Mouse (Mus musculus) kidney, adult 2 months (tissue): ENCODE measurements around the gene Slc35d1. TPM values are rescaled to one million over a fixed set of nuclear protein-coding genes. Genes with fewer than 3 reads are reported as not detected.

Experiments
- DNase-seq: peaks from one replicate; pipeline ENCODE4 v3.0.0; 2021
- H3K27ac ChIP-seq: fragments of 200-500 bp; 2 replicates; pipeline ENCODE4 v1.5.1; 2012; ENCODE audit warnings: low read depth, low read length, control low read depth, inconsistent platforms; ENCODE audit not compliant: insufficient read depth
- H3K27me3 ChIP-seq: fragments of 200-500 bp; replicated peaks from 2 replicates; pipeline ENCODE4 v1.6.1; 2012; ENCODE audit warnings: mild to moderate bottlenecking, moderate library complexity, low read length, inconsistent platforms; ENCODE audit not compliant: control insufficient read depth, insufficient read depth
- H3K36me3 ChIP-seq: fragments of 200-500 bp; 2 replicates; pipeline ENCODE4 v1.6.1; 2012; ENCODE audit warnings: mild to moderate bottlenecking, moderate library complexity, low read length, inconsistent platforms; ENCODE audit not compliant: control insufficient read depth, insufficient read depth
- H3K4me1 ChIP-seq: fragments of 200-500 bp; 2 replicates; pipeline ENCODE4 v1.6.1; 2011; ENCODE audit warnings: low read length; ENCODE audit not compliant: control insufficient read depth, insufficient read depth
- H3K4me3 ChIP-seq: fragments of 200-500 bp; 2 replicates; pipeline ENCODE4 v1.5.1; 2011; ENCODE audit warnings: mild to moderate bottlenecking, low read depth, low read length, control low read depth; ENCODE audit not compliant: insufficient read depth
- CTCF ChIP-seq: fragments of 200-500 bp; conservative IDR thresholded peaks from 2 replicates; pipeline ENCODE4 v1.5.1; 2011; ENCODE audit warnings: low read depth, mild to moderate bottlenecking, control low read depth, low read length, moderate library complexity, mixed read lengths; ENCODE audit not compliant: insufficient read depth, insufficient read length
- POLR2A ChIP-seq: fragments of 200-500 bp; IDR thresholded peaks from one replicate; pipeline ENCODE4 v1.6.1; 2011; ENCODE audit warnings: low read depth, low read length, control low read depth
- WGBS: fragments of 180-500 bp; shearing (Covaris S2); methylation state at CpG from one replicate; pipeline ENCODE4 v1.1.7; 2018; 5-methylcytosine and 5-hydroxymethylcytosine counted together
- polyA plus RNA-seq: library from polyadenylated mRNA; depleted of rRNA; stranded (reverse); fragments of >200 nt; gene quantifications from 2 replicates; pipeline ENCODE4 v1.2.3, GENCODE M21; 2012; rRNA removed

Gene Slc35d1
- polyA plus RNA-seq, 1 experiment: 15.9 TPM

DNA sequence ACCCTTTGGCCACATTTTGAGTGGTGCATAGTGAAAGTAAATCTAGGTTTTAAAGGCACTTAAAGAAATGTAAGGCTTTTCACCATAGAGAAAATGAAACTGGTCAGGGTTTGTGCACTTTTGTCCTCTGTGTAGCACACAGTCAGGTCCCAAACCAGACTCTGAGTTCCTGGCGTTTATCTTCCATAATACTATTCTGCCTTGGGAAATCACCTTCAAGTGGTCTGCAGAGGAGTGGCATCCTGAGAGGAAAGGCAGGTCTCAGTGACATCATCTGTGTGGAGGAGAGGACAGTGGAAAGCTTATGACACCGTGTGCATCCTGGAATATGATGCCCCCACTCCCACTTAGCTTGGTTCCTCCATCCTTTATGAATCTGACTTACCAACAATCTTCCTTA is 91.9 kb downstream of the Slc35d1 start:
- H3K4me3 ChIP-seq: no peak overlapping the region
- no peak overlapping the region for H3K27ac ChIP-seq
- 25% methylated on average over 2 of the region's 2 CpGs for WGBS
- TF ChIP-seq POLR2A: no peak
- no peak for TF ChIP-seq CTCF
- no peaks in the 10 kb centered on the region for H3K27me3 ChIP-seq
- peaks cover 12% of the 10 kb centered on the region; the same call in 1 of the 2 replicates for H3K4me1 ChIP-seq
- no peak for DNase-seq
- no peaks in the 10 kb centered on the region for H3K36me3 ChIP-seq

GRCm38 (mm10) chr4:103120874-103121389 is 94.0 kb downstream of the Slc35d1 start:
- Histone ChIP-seq H3K36me3 (no peaks in the 10 kb centered on the region), H3K27ac (no peak overlapping the region), H3K27me3 (no peaks in the 10 kb centered on the region), H3K4me3 (no peak overlapping the region), H3K4me1 (peaks cover 12% of the 10 kb centered on the region; the same call in 1 of the 2 replicates)
- TF ChIP-seq CTCF (no peak), POLR2A (no peak)
- WGBS: 67% methylated on average over 9 of the region's 9 CpGs
- DNase-seq: no peak

Other genes with a start within 250 kb of the Slc35d1 start
- 0.23 TPM in 1 of 2 replicates, not detected in the other for gene Tctex1d1, start 236.6 kb downstream of the Slc35d1 start, polyA plus RNA-seq
- 0.75 TPM in 1 of 2 replicates, not detected in the other for gene Insl5, start 188.3 kb downstream of the Slc35d1 start, polyA plus RNA-seq
- gene Mier1, start 100.8 kb downstream of the Slc35d1 start, polyA plus RNA-seq: 8.9 and 10.6 TPM in 2 replicates
- gene Wdr78, start 100.6 kb downstream of the Slc35d1 start, polyA plus RNA-seq: 1.7 and 1.8 TPM in 2 replicates
- not detected in 2 replicates for gene 4921539E11Rik, start 75.7 kb upstream of the Slc35d1 start, polyA plus RNA-seq
- 17.5 and 19.3 TPM in 2 replicates for gene Oma1, start 98.6 kb upstream of the Slc35d1 start, polyA plus RNA-seq